Mouse (Mus musculus): ENCODE results near the gene Cyth3. TPM values are rescaled to one million over a fixed set of nuclear protein-coding genes. Genes with fewer than 3 reads are reported as not detected.

The Cyth3 gene
- polyA plus RNA-seq, 1 experiment from 2014 or later: 29.1 TPM

GRCm38 (mm10) chr5:143627926-143628325 lies 5.7 kb downstream of the Cyth3 start:
- ATAC-seq (replicated peaks; ENCODE audit: insufficient number of reproducible peaks, low FRiP score, low TSS enrichment): no peak
- Histone ChIP-seq H3K9ac (ENCODE audit: low read depth, low read length) (no peak overlapping the region), H3K27me3 (ENCODE audit: control insufficient read depth, insufficient read depth, low read length) (no peaks in the 10 kb centered on the region), H3K9me3 (replicated peaks; ENCODE audit: control insufficient read depth, low read length) (0 out of 2 replicates have a peak, but pooled peaks cover 2% of the 10 kb centered on the region), H3K4me1 (ENCODE audit: control insufficient read depth, insufficient read depth, low read length) (peaks cover 21% of the 10 kb centered on the region), H3K36me3 (ENCODE audit: control insufficient read depth, insufficient read depth, low read length) (no peaks in the 10 kb centered on the region), H3K27ac (ENCODE audit: low read depth, low read length) (no peak overlapping the region), H3K4me2 (no peak overlapping the region), H3K4me3 (ENCODE audit: low read depth, low read length) (no peak overlapping the region)
- WGBS (ENCODE audit: insufficient replicate concordance): 96% methylated on average over 1 of the region's 1 CpGs

- WGBS (ENCODE audit: insufficient replicate concordance): 89% methylated on average over 8 of the region's 8 CpGs
- no peaks in the 10 kb centered on the region for H3K36me3 ChIP-seq (ENCODE audit: control insufficient read depth, insufficient read depth, low read length)
- ATAC-seq (replicated peaks; ENCODE audit: insufficient number of reproducible peaks, low FRiP score, low TSS enrichment): no peak
- H3K4me1 ChIP-seq (ENCODE audit: control insufficient read depth, insufficient read depth, low read length): peaks cover 28% of the 10 kb centered on the region
- no peaks in the 10 kb centered on the region for H3K27me3 ChIP-seq (ENCODE audit: control insufficient read depth, insufficient read depth, low read length)
- no peak overlapping the region for H3K4me3 ChIP-seq (ENCODE audit: low read depth, low read length)
- 0 out of 2 replicates have a peak, but pooled peaks cover 2% of the 10 kb centered on the region for H3K9me3 ChIP-seq (replicated peaks; ENCODE audit: control insufficient read depth, low read length)
- H3K4me2 ChIP-seq: no peak overlapping the region
- no peak overlapping the region for H3K9ac ChIP-seq (ENCODE audit: low read depth, low read length)
- H3K27ac ChIP-seq (ENCODE audit: low read depth, low read length): no peak overlapping the region
These were observed 7.4 kb downstream of the Cyth3 start for GRCm38 (mm10) chr5:143629686-143630085.

- Histone ChIP-seq H3K4me1 (ENCODE audit: control insufficient read depth, insufficient read depth, low read length) (peaks cover 30% of the 10 kb centered on the region), H3K9ac (ENCODE audit: low read depth, low read length) (no peak overlapping the region), H3K4me2 (no peak overlapping the region), H3K27me3 (ENCODE audit: control insufficient read depth, insufficient read depth, low read length) (no peaks in the 10 kb centered on the region), H3K9me3 (replicated peaks; ENCODE audit: control insufficient read depth, low read length) (0 out of 2 replicates have a peak, but pooled peaks cover 2% of the 10 kb centered on the region), H3K36me3 (ENCODE audit: control insufficient read depth, insufficient read depth, low read length) (no peaks in the 10 kb centered on the region), H3K4me3 (ENCODE audit: low read depth, low read length) (no peak overlapping the region), H3K27ac (ENCODE audit: low read depth, low read length) (no peak overlapping the region)
- no peak for ATAC-seq (replicated peaks; ENCODE audit: insufficient number of reproducible peaks, low FRiP score, low TSS enrichment)
- WGBS (ENCODE audit: insufficient replicate concordance): 95% methylated on average over 3 of the region's 3 CpGs
These were observed 8.0 kb downstream of the Cyth3 start for GRCm38 (mm10) chr5:143630214-143630613.

GRCm38 (mm10) chr5:143630738-143631137 lies 8.5 kb downstream of the Cyth3 start:
- WGBS (ENCODE audit: insufficient replicate concordance): 89% methylated on average over 8 of the region's 8 CpGs

GRCm38 (mm10) chr5:143631559-143631958 lies 9.3 kb downstream of the Cyth3 start:
- Histone ChIP-seq H3K4me1 (ENCODE audit: control insufficient read depth, insufficient read depth, low read length) (peaks cover 26% of the 10 kb centered on the region), H3K9me3 (replicated peaks; ENCODE audit: control insufficient read depth, low read length) (0 out of 2 replicates have a peak, but pooled peaks cover 2% of the 10 kb centered on the region), H3K36me3 (ENCODE audit: control insufficient read depth, insufficient read depth, low read length) (no peaks in the 10 kb centered on the region), H3K9ac (ENCODE audit: low read depth, low read length) (no peak overlapping the region), H3K4me3 (ENCODE audit: low read depth, low read length) (no peak overlapping the region), H3K27ac (ENCODE audit: low read depth, low read length) (no peak overlapping the region), H3K27me3 (ENCODE audit: control insufficient read depth, insufficient read depth, low read length) (no peaks in the 10 kb centered on the region), H3K4me2 (no peak overlapping the region)
- 80% methylated on average over 8 of the region's 8 CpGs for WGBS (ENCODE audit: insufficient replicate concordance)
- no peak for ATAC-seq (replicated peaks; ENCODE audit: insufficient number of reproducible peaks, low FRiP score, low TSS enrichment)

More at GRCm38 (mm10) chr5:143630738-143631137, 8.5 kb downstream of the Cyth3 start:
- H3K4me1 ChIP-seq (ENCODE audit: control insufficient read depth, insufficient read depth, low read length): peaks cover 29% of the 10 kb centered on the region
- no peak overlapping the region for H3K4me3 ChIP-seq (ENCODE audit: low read depth, low read length)
- no peak overlapping the region for H3K4me2 ChIP-seq
- no peak overlapping the region for H3K9ac ChIP-seq (ENCODE audit: low read depth, low read length)
- H3K27ac ChIP-seq (ENCODE audit: low read depth, low read length): no peak overlapping the region
- no peak for ATAC-seq (replicated peaks; ENCODE audit: insufficient number of reproducible peaks, low FRiP score, low TSS enrichment)
- no peaks in the 10 kb centered on the region for H3K36me3 ChIP-seq (ENCODE audit: control insufficient read depth, insufficient read depth, low read length)
- 0 out of 2 replicates have a peak, but pooled peaks cover 2% of the 10 kb centered on the region for H3K9me3 ChIP-seq (replicated peaks; ENCODE audit: control insufficient read depth, low read length)
- no peaks in the 10 kb centered on the region for H3K27me3 ChIP-seq (ENCODE audit: control insufficient read depth, insufficient read depth, low read length)

- 48% methylated on average over 9 of the region's 9 CpGs for WGBS (ENCODE audit: insufficient replicate concordance)
- peak overlapping the region; percentile 33; the same call in 1 of the 2 replicates for H3K4me2 ChIP-seq
- 0 out of 2 replicates have a peak, but pooled peaks cover 2% of the 10 kb centered on the region for H3K9me3 ChIP-seq (replicated peaks; ENCODE audit: control insufficient read depth, low read length)
- H3K9ac ChIP-seq (ENCODE audit: low read depth, low read length): no peak overlapping the region
- H3K4me1 ChIP-seq (ENCODE audit: control insufficient read depth, insufficient read depth, low read length): peaks cover 29% of the 10 kb centered on the region
- H3K4me3 ChIP-seq (ENCODE audit: low read depth, low read length): no peak overlapping the region
- H3K27me3 ChIP-seq (ENCODE audit: control insufficient read depth, insufficient read depth, low read length): no peaks in the 10 kb centered on the region
- H3K36me3 ChIP-seq (ENCODE audit: control insufficient read depth, insufficient read depth, low read length): no peaks in the 10 kb centered on the region
- H3K27ac ChIP-seq (ENCODE audit: low read depth, low read length): peak overlapping the region; percentile 57
- no peak for ATAC-seq (replicated peaks; ENCODE audit: insufficient number of reproducible peaks, low FRiP score, low TSS enrichment)
These were observed 10.7 kb downstream of the Cyth3 start for GRCm38 (mm10) chr5:143632674-143633557.

- Histone ChIP-seq H3K9me3 (replicated peaks; ENCODE audit: control insufficient read depth, low read length) (0 out of 2 replicates have a peak, but pooled peaks cover 2% of the 10 kb centered on the region), H3K9ac (ENCODE audit: low read depth, low read length) (no peak overlapping the region), H3K27ac (ENCODE audit: low read depth, low read length) (peak overlapping the region; percentile 57), H3K27me3 (ENCODE audit: control insufficient read depth, insufficient read depth, low read length) (no peaks in the 10 kb centered on the region), H3K4me1 (ENCODE audit: control insufficient read depth, insufficient read depth, low read length) (peaks cover 35% of the 10 kb centered on the region), H3K4me3 (ENCODE audit: low read depth, low read length) (no peak overlapping the region), H3K4me2 (peak overlapping the region; percentile 33; the same call in 1 of the 2 replicates), H3K36me3 (ENCODE audit: control insufficient read depth, insufficient read depth, low read length) (no peaks in the 10 kb centered on the region)
- WGBS (ENCODE audit: insufficient replicate concordance): 21% methylated on average over 5 of the region's 5 CpGs
- ATAC-seq (replicated peaks; ENCODE audit: insufficient number of reproducible peaks, low FRiP score, low TSS enrichment): peak; percentile 76
These were observed 11.3 kb downstream of the Cyth3 start for GRCm38 (mm10) chr5:143633558-143633871.

- Histone ChIP-seq H3K4me3 (ENCODE audit: low read depth, low read length) (no peak overlapping the region), H3K4me2 (peak overlapping the region; percentile 33; the same call in 1 of the 2 replicates), H3K27ac (ENCODE audit: low read depth, low read length) (peak overlapping the region; percentile 57), H3K9ac (ENCODE audit: low read depth, low read length) (no peak overlapping the region), H3K4me1 (ENCODE audit: control insufficient read depth, insufficient read depth, low read length) (peaks cover 35% of the 10 kb centered on the region), H3K36me3 (ENCODE audit: control insufficient read depth, insufficient read depth, low read length) (no peaks in the 10 kb centered on the region), H3K27me3 (ENCODE audit: control insufficient read depth, insufficient read depth, low read length) (no peaks in the 10 kb centered on the region), H3K9me3 (replicated peaks; ENCODE audit: control insufficient read depth, low read length) (0 out of 2 replicates have a peak, but pooled peaks cover 2% of the 10 kb centered on the region)
- WGBS (ENCODE audit: insufficient replicate concordance): 52% methylated on average over 4 of the region's 4 CpGs
- no peak for ATAC-seq (replicated peaks; ENCODE audit: insufficient number of reproducible peaks, low FRiP score, low TSS enrichment)
These were observed 11.6 kb downstream of the Cyth3 start for GRCm38 (mm10) chr5:143633877-143634276.

Measured in heart, embryonic 11.5 days (tissue).